Mouse (Mus musculus) MEL (cell line): Measurements from ENCODE around the gene Ppfia4.

Experiments used
- CHD1 ChIP-seq: IDR thresholded peaks from 2 replicates; pipeline ENCODE4 v1.6.1; 2012; ENCODE audit warnings: low read depth, mild to moderate bottlenecking, inconsistent platforms, low read length, improper control_type of control experiment
- KAT2A ChIP-seq: conservative IDR thresholded peaks from 2 replicates; pipeline ENCODE4 v1.6.1; 2012; ENCODE audit warnings: low read depth, low read length, improper control_type of control experiment, inconsistent platforms
- MAFK ChIP-seq: IDR thresholded peaks from 2 replicates; pipeline ENCODE4 v1.6.1; 2011; ENCODE audit warnings: low read depth, mild to moderate bottlenecking, low read length, improper control_type of control experiment, borderline replicate concordance
- MXI1 ChIP-seq: IDR thresholded peaks from 2 replicates; pipeline ENCODE4 v1.6.1; 2011; ENCODE audit warnings: mild to moderate bottlenecking, low read depth, low read length, improper control_type of control experiment
- MYC ChIP-seq: IDR thresholded peaks from 2 replicates; pipeline ENCODE4 v1.6.1; 2011; ENCODE audit warnings: low read depth, mild to moderate bottlenecking, low read length, improper control_type of control experiment, moderate library complexity
- POLR2A ChIP-seq, 2 experiments: IDR thresholded peaks; 2 replicates each; pipeline ENCODE4 v1.6.1; 2011 to 2012; ENCODE audit warnings: low read length in 2 of 2, mild to moderate bottlenecking in 2 of 2, control low read depth in 1 of 2, improper control_type of control experiment in 1 of 2, low read depth in 1 of 2, moderate library complexity in 1 of 2; ENCODE audit not compliant: control insufficient read depth in 1 of 2, insufficient read depth in 1 of 2, poor library complexity in 1 of 2
- RAD21 ChIP-seq: IDR thresholded peaks from 2 replicates; pipeline ENCODE4 v1.6.1; 2011; ENCODE audit warnings: mild to moderate bottlenecking, low read depth, low read length, improper control_type of control experiment
- TAL1 ChIP-seq: IDR thresholded peaks from 2 replicates; pipeline ENCODE4 v1.6.1; 2012; ENCODE audit warnings: mild to moderate bottlenecking, inconsistent platforms, low read length, moderate library complexity, mixed read lengths
- TCF12 ChIP-seq: IDR thresholded peaks from 2 replicates; pipeline ENCODE4 v1.6.1; 2014; ENCODE audit warnings: low read depth, mild to moderate bottlenecking, inconsistent platforms, low read length, improper control_type of control experiment, moderate library complexity

DNA sequence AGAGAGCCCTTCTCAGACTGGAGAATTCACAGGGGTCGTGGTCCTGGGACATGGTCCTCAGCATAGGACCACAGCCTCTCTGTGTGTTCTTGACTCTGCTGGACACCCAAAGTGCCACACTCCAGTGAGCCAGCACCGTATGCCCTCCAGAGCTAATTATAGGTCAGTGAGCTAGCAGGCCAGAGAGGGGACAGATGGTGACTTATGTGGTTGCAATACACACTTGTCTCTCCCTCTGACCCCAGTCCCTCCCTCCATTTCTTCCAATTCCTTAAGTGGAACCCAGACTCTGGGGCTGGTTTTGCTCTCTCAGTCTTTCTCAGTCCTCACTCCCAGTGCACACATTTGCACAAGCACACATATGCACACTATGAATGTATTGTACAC lies 9.5 kb upstream of the Ppfia4 start:
- TF ChIP-seq TAL1 (no peak), CHD1 (no peak), MXI1 (no peak), MYC (no peak), RAD21 (no peak), KAT2A (no peak), MAFK (no peak), POLR2A (IDR thresholded peaks at IDR 0.05; ENCODE audit: control insufficient read depth in 1 of 2, insufficient read depth in 1 of 2, low read depth in 1 of 2, low read length in 2 of 2, poor library complexity in 1 of 2) (no peak), TCF12 (no peak)
